Mouse (Mus musculus) ES-E14 (cell line): ENCODE data around the gene Enox2. TPM values are rescaled to one million over a fixed set of nuclear protein-coding genes. Genes with fewer than 3 reads are reported as not detected.

ENCODE experiments used
- DNase-seq: peaks from one replicate; pipeline ENCODE4 v3.0.0-alpha.2; 2013; ENCODE audit warnings: low read depth, low spot score
- H3K27ac ChIP-seq: 2 replicates; pipeline ENCODE4 v1.5.1; 2012; ENCODE audit warnings: low read depth, mild to moderate bottlenecking, low read length, moderate library complexity, mixed read lengths; ENCODE audit not compliant: poor library complexity, insufficient read depth, severe bottlenecking
- H3K36me3 ChIP-seq: 2 replicates; pipeline ENCODE4 v1.6.1; 2012; ENCODE audit warnings: mild to moderate bottlenecking, low read length, moderate library complexity, mixed read lengths; ENCODE audit not compliant: control insufficient read depth, poor library complexity, insufficient read depth, severe bottlenecking
- H3K4me1 ChIP-seq, 2 experiments: fragments of 150-350 bp in 1 of 2; sonication (generic) in 1 of 2; 2 replicates each; pipeline ENCODE4 v1.6.1; 2012; ENCODE audit warnings: low read length in 2 of 2, mild to moderate bottlenecking in 1 of 2, mixed read lengths in 1 of 2; ENCODE audit not compliant: control insufficient read depth in 2 of 2, insufficient read depth in 2 of 2, poor library complexity in 1 of 2
- H3K4me3 ChIP-seq, 2 experiments: fragments of 150-350 bp in 1 of 2; sonication (generic) in 1 of 2; 2 replicates each; pipeline ENCODE4 v1.5.1; 2012; ENCODE audit warnings: low read length in 2 of 2, low read depth in 1 of 2, mild to moderate bottlenecking in 1 of 2, mixed read lengths in 1 of 2; ENCODE audit not compliant: insufficient read depth in 1 of 2, poor library complexity in 1 of 2, severe bottlenecking in 1 of 2
- H3K9ac ChIP-seq: 2 replicates; pipeline ENCODE4 v1.6.1; 2012; ENCODE audit warnings: low read depth, mild to moderate bottlenecking, low read length, mixed read lengths; ENCODE audit not compliant: poor library complexity, insufficient read depth, severe bottlenecking
- H3K9me3 ChIP-seq: fragments of 150-350 bp; sonication (generic); 2 replicates; pipeline ENCODE4 v1.6.1; 2012; ENCODE audit warnings: low read depth, mild to moderate bottlenecking, low read length; ENCODE audit not compliant: control insufficient read depth, insufficient read depth
- CHD2 ChIP-seq: IDR thresholded peaks from 2 replicates; pipeline ENCODE4 v1.6.1; 2014; ENCODE audit warnings: mild to moderate bottlenecking, low read depth, low read length, inconsistent platforms
- HCFC1 ChIP-seq: IDR thresholded peaks from 2 replicates; pipeline ENCODE4 v1.6.1; 2012; ENCODE audit warnings: low read length, inconsistent platforms, borderline replicate concordance; ENCODE audit not compliant: insufficient read depth
- MAFK ChIP-seq: IDR thresholded peaks from 2 replicates; pipeline ENCODE4 v1.6.1; 2014; ENCODE audit warnings: mild to moderate bottlenecking, low read depth, low read length, inconsistent platforms; ENCODE audit not compliant: insufficient read depth
- ZC3H11A ChIP-seq: IDR thresholded peaks from 2 replicates; pipeline ENCODE4 v1.6.1; 2012; ENCODE audit warnings: low read depth, mild to moderate bottlenecking, inconsistent platforms, low read length, borderline replicate concordance
- ZNF384 ChIP-seq: IDR thresholded peaks from 2 replicates; pipeline ENCODE4 v1.6.1; 2012; ENCODE audit warnings: low read depth, low read length, inconsistent platforms
- in situ Hi-C, 2 experiments: fragments of 600-800 bp; cut with MboI; formaldehyde crosslinking; loops; one replicate each; pipeline ENCODE4 v1.15.1; 2025; ENCODE audit warnings: low sequenced_read_pairs in 2 of 2, inconsistent platforms in 1 of 2; ENCODE audit not compliant: unreplicated experiment in 2 of 2
- total RNA-seq: library from RNA; depleted of rRNA; stranded (reverse); fragments of 300-350 nt; gene quantifications from 2 replicates; pipeline ENCODE4 v1.2.3, GENCODE M21; 2012; rRNA removed

Gene Enox2
- total RNA-seq, 1 experiment = 5.2 TPM

GRCm38 (mm10) chrX:48984451-48984850 lies 303.6 kb downstream of the Enox2 start:
- in situ Hi-C loops = no loop called here
- H3K27ac ChIP-seq = no peak overlapping the region
- H3K4me1 ChIP-seq = no peaks in the 10 kb centered on the region
- TF ChIP-seq CHD2 = no peak
- no peak for TF ChIP-seq HCFC1
- no peak for TF ChIP-seq ZNF384
- TF ChIP-seq ZC3H11A = no peak
- no peak for TF ChIP-seq MAFK
- DNase-seq = no peak
- no peaks in the 10 kb centered on the region for H3K9me3 ChIP-seq
- no peaks in the 10 kb centered on the region for H3K36me3 ChIP-seq
- no peak overlapping the region for H3K4me3 ChIP-seq
- no peak overlapping the region for H3K9ac ChIP-seq

Other genes with a start within 250 kb of the Enox2 start
- gene Arhgap36, start 175.7 kb upstream of the Enox2 start, total RNA-seq = 0.32 and 0.45 TPM in 2 replicates